Mouse (Mus musculus): ENCODE data around the gene Syt9. TPM values are rescaled to one million over a fixed set of nuclear protein-coding genes. Genes with fewer than 3 reads are reported as not detected.

The Syt9 gene
- polyA plus RNA-seq, 1 experiment from 2014 or later = 3.9 TPM

DNA sequence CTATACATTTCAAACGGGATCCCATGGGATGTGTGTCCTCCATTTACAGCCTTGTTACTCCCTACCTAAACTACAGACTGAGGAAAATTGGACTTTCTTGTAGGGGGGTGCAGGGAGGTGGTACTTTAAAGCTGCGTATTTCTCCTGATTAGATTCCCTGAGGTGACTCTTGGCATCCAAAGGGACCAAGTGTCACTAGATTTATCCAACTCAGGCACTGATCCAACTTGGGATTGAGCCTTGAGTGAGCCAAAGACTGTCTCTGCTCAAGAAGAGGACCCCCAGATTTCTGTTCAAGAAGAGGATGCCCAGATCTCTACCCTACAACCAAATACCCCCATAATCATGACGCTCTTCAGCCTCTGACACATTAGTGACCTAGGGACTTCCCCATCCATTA, 66.9 kb downstream of the Syt9 start:
- H3K4me2 ChIP-seq = no peak overlapping the region
- no peak overlapping the region for H3K9ac ChIP-seq (ENCODE audit: low read length)
- ATAC-seq (ENCODE audit: low FRiP score) = no peak
- WGBS = 82% methylated on average over 3 of the region's 3 CpGs
- DNase-seq (ENCODE audit: low spot score, missing footprints) = no peak
- H3K27me3 ChIP-seq (ENCODE audit: control insufficient read depth, insufficient read depth, low read length) = no peaks in the 10 kb centered on the region
- no peaks in the 10 kb centered on the region for H3K9me3 ChIP-seq (ENCODE audit: control insufficient read depth, low read length)
- no peak overlapping the region for H3K27ac ChIP-seq (ENCODE audit: low read depth, low read length)
- no peak overlapping the region for H3K4me3 ChIP-seq (ENCODE audit: low read depth, low read length)
- H3K36me3 ChIP-seq (ENCODE audit: control insufficient read depth, insufficient read depth, low read length) = no peaks in the 10 kb centered on the region
- no peaks in the 10 kb centered on the region for H3K4me1 ChIP-seq (ENCODE audit: control insufficient read depth, insufficient read depth, low read length)

- ATAC-seq (ENCODE audit: low FRiP score) (no peak), DNase-seq (ENCODE audit: low spot score, missing footprints) (no peak)
- Histone ChIP-seq H3K4me1 (ENCODE audit: control insufficient read depth, insufficient read depth, low read length) (no peaks in the 10 kb centered on the region), H3K4me3 (ENCODE audit: low read depth, low read length) (no peak overlapping the region), H3K4me2 (no peak overlapping the region), H3K9me3 (ENCODE audit: control insufficient read depth, low read length) (no peaks in the 10 kb centered on the region), H3K27me3 (ENCODE audit: control insufficient read depth, insufficient read depth, low read length) (no peaks in the 10 kb centered on the region), H3K36me3 (ENCODE audit: control insufficient read depth, insufficient read depth, low read length) (no peaks in the 10 kb centered on the region), H3K9ac (ENCODE audit: low read length) (no peak overlapping the region), H3K27ac (ENCODE audit: low read depth, low read length) (no peak overlapping the region)
Observed at GRCm38 (mm10) chr7:107444579-107444978, 74.1 kb downstream of the Syt9 start.

GRCm38 (mm10) chr7:107454660-107455059, 84.1 kb downstream of the Syt9 start:
- H3K36me3 ChIP-seq (ENCODE audit: control insufficient read depth, insufficient read depth, low read length) = no peaks in the 10 kb centered on the region
- no peaks in the 10 kb centered on the region for H3K9me3 ChIP-seq (ENCODE audit: control insufficient read depth, low read length)
- H3K4me2 ChIP-seq = no peak overlapping the region
- no peaks in the 10 kb centered on the region for H3K27me3 ChIP-seq (ENCODE audit: control insufficient read depth, insufficient read depth, low read length)
- no peak overlapping the region for H3K9ac ChIP-seq (ENCODE audit: low read length)
- ATAC-seq (ENCODE audit: low FRiP score) (no peak), DNase-seq (ENCODE audit: low spot score, missing footprints) (no peak)
- 83% methylated on average over 2 of the region's 2 CpGs for WGBS
- no peak overlapping the region for H3K4me3 ChIP-seq (ENCODE audit: low read depth, low read length)
- no peak overlapping the region for H3K27ac ChIP-seq (ENCODE audit: low read depth, low read length)
- H3K4me1 ChIP-seq (ENCODE audit: control insufficient read depth, insufficient read depth, low read length) = no peaks in the 10 kb centered on the region

DNA sequence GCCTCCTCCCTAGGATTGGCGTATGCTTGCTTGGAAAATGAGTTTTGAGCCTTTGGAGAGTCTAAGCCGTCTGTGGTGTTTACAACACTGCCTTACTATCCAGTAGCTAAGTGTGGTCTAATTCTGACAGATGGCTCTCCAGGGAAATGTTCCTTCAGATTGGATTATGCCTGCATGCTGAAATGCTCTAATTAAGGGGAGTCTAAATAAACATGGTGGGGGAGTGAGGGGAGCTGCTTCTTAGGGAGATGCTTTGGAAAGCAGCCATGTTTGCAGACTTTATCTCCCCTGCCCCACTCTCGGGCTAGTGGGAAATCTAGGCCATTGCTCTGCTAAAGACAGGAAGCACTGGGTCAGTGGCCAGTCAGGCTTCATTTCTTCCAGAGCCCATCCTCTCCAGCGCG, 84.6 kb downstream of the Syt9 start:
- Histone ChIP-seq H3K27ac (ENCODE audit: low read depth, low read length) (no peak overlapping the region), H3K4me1 (ENCODE audit: control insufficient read depth, insufficient read depth, low read length) (no peaks in the 10 kb centered on the region), H3K9ac (ENCODE audit: low read length) (no peak overlapping the region), H3K27me3 (ENCODE audit: control insufficient read depth, insufficient read depth, low read length) (no peaks in the 10 kb centered on the region), H3K9me3 (ENCODE audit: control insufficient read depth, low read length) (no peaks in the 10 kb centered on the region), H3K4me2 (no peak overlapping the region), H3K36me3 (ENCODE audit: control insufficient read depth, insufficient read depth, low read length) (no peaks in the 10 kb centered on the region), H3K4me3 (ENCODE audit: low read depth, low read length) (no peak overlapping the region)
- ATAC-seq (ENCODE audit: low FRiP score) (no peak), DNase-seq (ENCODE audit: low spot score, missing footprints) (no peak)
- WGBS = 76% methylated on average over 5 of the region's 5 CpGs

DNA sequence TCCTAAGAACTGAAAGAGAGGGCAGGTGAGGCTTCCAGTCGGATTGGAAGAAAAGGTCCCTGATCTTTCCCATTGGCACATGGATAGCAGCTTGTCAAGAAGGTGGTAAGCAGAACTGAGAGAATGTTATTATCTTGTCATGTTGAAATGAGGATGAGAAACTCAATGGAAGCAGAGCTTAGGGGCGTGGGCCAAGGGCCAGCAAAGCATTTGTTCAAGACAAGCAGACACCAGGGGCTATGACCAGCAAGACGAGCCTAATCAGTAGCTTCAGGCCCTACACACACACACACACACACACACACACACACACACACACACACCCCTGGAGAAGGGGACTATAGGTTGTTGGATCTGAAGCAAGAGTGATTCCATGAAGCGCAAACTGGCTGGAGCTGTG, 90.6 kb downstream of the Syt9 start:
- Histone ChIP-seq H3K9ac (ENCODE audit: low read length) (no peak overlapping the region), H3K27ac (ENCODE audit: low read depth, low read length) (no peak overlapping the region), H3K4me1 (ENCODE audit: control insufficient read depth, insufficient read depth, low read length) (no peaks in the 10 kb centered on the region), H3K4me3 (ENCODE audit: low read depth, low read length) (no peak overlapping the region), H3K36me3 (ENCODE audit: control insufficient read depth, insufficient read depth, low read length) (no peaks in the 10 kb centered on the region), H3K9me3 (ENCODE audit: control insufficient read depth, low read length) (no peaks in the 10 kb centered on the region), H3K27me3 (ENCODE audit: control insufficient read depth, insufficient read depth, low read length) (no peaks in the 10 kb centered on the region), H3K4me2 (no peak overlapping the region)
- DNase-seq (ENCODE audit: low spot score, missing footprints) = no peak
- ATAC-seq (ENCODE audit: low FRiP score) = no peak
- WGBS = 82% methylated on average over 4 of the region's 4 CpGs

- no peak overlapping the region for H3K4me2 ChIP-seq
- no peaks in the 10 kb centered on the region for H3K4me1 ChIP-seq (ENCODE audit: control insufficient read depth, insufficient read depth, low read length)
- H3K27ac ChIP-seq (ENCODE audit: low read depth, low read length) = no peak overlapping the region
- H3K9me3 ChIP-seq (ENCODE audit: control insufficient read depth, low read length) = no peaks in the 10 kb centered on the region
- ATAC-seq (ENCODE audit: low FRiP score) (no peak), DNase-seq (ENCODE audit: low spot score, missing footprints) (no peak)
- H3K9ac ChIP-seq (ENCODE audit: low read length) = no peak overlapping the region
- H3K36me3 ChIP-seq (ENCODE audit: control insufficient read depth, insufficient read depth, low read length) = no peaks in the 10 kb centered on the region
- 79% methylated on average over 1 of the region's 1 CpGs for WGBS
- no peak overlapping the region for H3K4me3 ChIP-seq (ENCODE audit: low read depth, low read length)
- no peaks in the 10 kb centered on the region for H3K27me3 ChIP-seq (ENCODE audit: control insufficient read depth, insufficient read depth, low read length)
Observed at GRCm38 (mm10) chr7:107461699-107462440, 91.3 kb downstream of the Syt9 start.

GRCm38 (mm10) chr7:107462962-107463361, 92.4 kb downstream of the Syt9 start:
- H3K4me3 ChIP-seq (ENCODE audit: low read depth, low read length) = no peak overlapping the region
- H3K9me3 ChIP-seq (ENCODE audit: control insufficient read depth, low read length) = no peaks in the 10 kb centered on the region
- no peak overlapping the region for H3K9ac ChIP-seq (ENCODE audit: low read length)
- WGBS = 73% methylated on average over 3 of the region's 3 CpGs
- H3K4me2 ChIP-seq = no peak overlapping the region
- ATAC-seq (ENCODE audit: low FRiP score) (no peak), DNase-seq (ENCODE audit: low spot score, missing footprints) (no peak)
- H3K27ac ChIP-seq (ENCODE audit: low read depth, low read length) = no peak overlapping the region
- H3K36me3 ChIP-seq (ENCODE audit: control insufficient read depth, insufficient read depth, low read length) = no peaks in the 10 kb centered on the region
- no peaks in the 10 kb centered on the region for H3K4me1 ChIP-seq (ENCODE audit: control insufficient read depth, insufficient read depth, low read length)
- H3K27me3 ChIP-seq (ENCODE audit: control insufficient read depth, insufficient read depth, low read length) = no peaks in the 10 kb centered on the region

- no peak for ATAC-seq (ENCODE audit: low FRiP score)
- WGBS = 81% methylated on average over 3 of the region's 3 CpGs
- Histone ChIP-seq H3K27ac (ENCODE audit: low read depth, low read length) (no peak overlapping the region), H3K4me3 (ENCODE audit: low read depth, low read length) (no peak overlapping the region), H3K4me1 (ENCODE audit: control insufficient read depth, insufficient read depth, low read length) (no peaks in the 10 kb centered on the region), H3K9ac (ENCODE audit: low read length) (no peak overlapping the region), H3K27me3 (ENCODE audit: control insufficient read depth, insufficient read depth, low read length) (no peaks in the 10 kb centered on the region), H3K36me3 (ENCODE audit: control insufficient read depth, insufficient read depth, low read length) (no peaks in the 10 kb centered on the region), H3K4me2 (no peak overlapping the region), H3K9me3 (ENCODE audit: control insufficient read depth, low read length) (no peaks in the 10 kb centered on the region)
- no peak for DNase-seq (ENCODE audit: low spot score, missing footprints)
Observed at GRCm38 (mm10) chr7:107465081-107465480, 94.6 kb downstream of the Syt9 start.

DNA sequence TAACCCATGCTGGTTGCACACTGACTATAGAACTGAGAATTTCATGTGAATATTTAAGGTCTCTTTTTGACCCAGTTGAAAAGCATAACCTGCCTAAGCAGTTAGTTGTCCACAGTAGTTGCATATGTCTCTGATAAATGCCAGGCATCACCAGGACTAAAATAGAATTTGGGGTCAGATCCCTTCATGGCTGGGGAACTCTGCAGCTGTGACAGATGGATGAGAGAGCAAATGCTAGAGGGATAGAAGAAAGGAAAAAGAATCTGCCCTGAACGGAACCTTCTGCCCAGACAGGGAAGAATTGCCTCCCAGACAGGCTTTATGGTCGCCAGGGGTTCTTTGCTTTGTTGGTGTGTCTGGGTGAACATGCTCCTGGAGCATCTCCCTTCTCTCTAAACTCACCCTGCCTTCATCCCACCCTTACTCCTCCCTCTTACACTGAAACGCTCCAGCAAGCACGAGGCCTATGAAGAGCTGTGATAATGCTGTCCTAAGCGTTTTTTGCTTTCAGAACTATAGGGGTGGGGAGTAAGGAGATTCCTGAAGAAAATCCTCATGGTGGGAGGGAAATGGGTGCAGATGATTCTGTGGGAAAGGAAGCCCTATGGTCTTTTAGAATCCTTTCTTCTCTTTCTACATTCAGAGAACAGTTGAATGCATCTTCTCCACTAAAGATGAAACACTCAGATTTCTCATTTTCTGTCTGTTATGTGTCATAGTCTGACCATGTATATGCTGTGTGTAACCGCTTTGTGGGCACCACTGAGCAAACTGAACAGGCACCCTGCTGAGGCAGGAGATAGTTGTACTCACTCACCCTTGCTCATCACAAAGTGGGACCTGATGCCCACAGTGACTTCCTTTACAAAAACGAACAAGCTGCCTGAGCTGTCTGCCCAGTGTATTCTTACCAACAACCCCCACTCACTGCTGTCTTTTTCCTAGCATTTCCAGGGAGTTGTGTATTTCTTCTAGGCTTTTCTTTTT, 108.7 kb downstream of the Syt9 start:
- WGBS = 57% methylated on average over 7 of the region's 7 CpGs
- no peak for ATAC-seq (ENCODE audit: low FRiP score)

More for the DNA sequence above, 108.7 kb downstream of the Syt9 start:
- H3K4me1 ChIP-seq (ENCODE audit: control insufficient read depth, insufficient read depth, low read length) = no peaks in the 10 kb centered on the region
- no peak overlapping the region for H3K27ac ChIP-seq (ENCODE audit: low read depth, low read length)
- no peak for DNase-seq (ENCODE audit: low spot score, missing footprints)
- no peaks in the 10 kb centered on the region for H3K36me3 ChIP-seq (ENCODE audit: control insufficient read depth, insufficient read depth, low read length)
- no peak overlapping the region for H3K9ac ChIP-seq (ENCODE audit: low read length)
- no peaks in the 10 kb centered on the region for H3K27me3 ChIP-seq (ENCODE audit: control insufficient read depth, insufficient read depth, low read length)
- H3K4me3 ChIP-seq (ENCODE audit: low read depth, low read length) = no peak overlapping the region
- H3K9me3 ChIP-seq (ENCODE audit: control insufficient read depth, low read length) = no peaks in the 10 kb centered on the region
- no peak overlapping the region for H3K4me2 ChIP-seq
